Mouse (Mus musculus): Measurements from ENCODE around the gene Kat2a.
"Not testable (repeated sequence)": the region's sequence is repeated elsewhere in the genome, so short reads cannot be mapped to it uniquely, and the experiment has no call there.

- not testable (repeated sequence) for TF ChIP-seq GATA1 (IDR thresholded peaks at IDR 0.05; ENCODE audit: borderline replicate concordance, low read length); FLI1 (IDR thresholded peaks at IDR 0.05; ENCODE audit: low read length)
Measured at GRCm38 (mm10) chr11:100655589-100655988, 56.7 kb downstream of the Kat2a start.
